Mouse (Mus musculus): ENCODE data around the gene Myrfl.

DNA sequence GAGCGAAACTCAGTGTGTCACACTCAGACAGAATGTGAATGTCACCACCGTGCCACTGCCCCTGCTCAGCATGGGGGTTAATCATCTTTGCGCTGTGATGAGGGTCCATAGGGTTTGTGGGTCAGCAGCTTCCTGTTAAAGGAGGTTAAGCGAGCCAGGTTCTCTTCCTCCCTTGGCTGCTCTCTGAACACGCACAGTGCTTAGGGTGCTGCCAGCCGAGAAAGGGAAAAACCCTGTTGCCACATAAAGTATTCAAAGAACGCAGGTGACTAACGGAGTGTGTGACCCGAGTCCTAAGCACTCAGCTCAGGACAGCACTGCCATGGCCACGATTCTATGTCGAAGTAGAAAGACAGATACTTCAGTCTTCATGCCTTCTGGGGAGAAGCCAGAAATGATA lies 69.4 kb downstream of the Myrfl start:
- TF ChIP-seq USF1 (IDR thresholded peaks at IDR 0.05; ENCODE audit: low read depth) = no peak
- TF ChIP-seq CTCF (IDR thresholded peaks at IDR 0.05; ENCODE audit: control insufficient read depth, insufficient read depth, insufficient read length) = no peak
- no peak for TF ChIP-seq MAX (IDR thresholded peaks at IDR 0.05)
- no peak for TF ChIP-seq MYOG (IDR thresholded peaks at IDR 0.05; ENCODE audit: control insufficient read depth, extremely low read depth, insufficient read length)
- TF ChIP-seq FOSL1 (IDR thresholded peaks at IDR 0.05; ENCODE audit: insufficient read depth, low read length, poor library complexity, severe bottlenecking) = no peak
- TF ChIP-seq CEBPB (IDR thresholded peaks at IDR 0.05; ENCODE audit: low read depth) = no peak
- no peak for TF ChIP-seq MYOD1 (IDR thresholded peaks at IDR 0.05; ENCODE audit: control insufficient read depth, insufficient read length, low read depth)

Data from C2C12 (cell line).